Mouse (Mus musculus): ENCODE results near the gene Arhgap1. TPM values are rescaled to one million over a fixed set of nuclear protein-coding genes. Genes with fewer than 3 reads are reported as not detected.

Arhgap1 gene
- polyA plus RNA-seq, 1 experiment: 185 TPM

DNA sequence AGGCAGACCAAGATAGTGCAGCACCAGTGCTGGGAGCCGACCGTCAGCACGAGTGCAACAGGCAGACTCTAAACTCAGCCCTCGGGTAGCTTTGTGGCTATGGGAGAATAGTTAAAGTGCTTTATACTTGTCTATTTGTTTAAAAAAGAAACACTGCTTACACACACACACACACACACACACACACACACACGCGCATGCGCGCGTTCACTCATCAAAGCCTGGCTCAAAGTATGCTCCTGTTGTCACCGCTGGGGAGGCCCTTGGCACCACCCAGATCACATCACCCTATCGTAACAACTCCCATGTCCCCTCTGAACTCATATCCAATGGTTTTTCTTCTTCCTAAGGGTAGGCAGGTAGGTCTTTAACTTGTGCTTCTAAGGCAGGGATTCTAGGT is 5.6 kb upstream of the Arhgap1 start:
- Histone ChIP-seq H3K27ac (ENCODE audit: control insufficient read depth, insufficient read depth, low read length) (peak overlapping the region; percentile 96), H3K36me3 (ENCODE audit: control insufficient read depth, insufficient read depth, low read length) (peaks cover 13% of the 10 kb centered on the region), H3K4me1 (replicated peaks; ENCODE audit: control insufficient read depth, insufficient read depth, low read length) (peaks cover 66% of the 10 kb centered on the region), H3K27me3 (ENCODE audit: control insufficient read depth, insufficient read depth, low read length) (no peaks in the 10 kb centered on the region), H3K4me3 (ENCODE audit: control insufficient read depth, insufficient read depth, low read length) (no peak overlapping the region)
- 77% methylated on average over 11 of the region's 11 CpGs for WGBS
- DNase-seq: no peak
- TF ChIP-seq POLR2A (IDR thresholded peaks at IDR 0.05; ENCODE audit: control insufficient read depth, extremely low read depth, insufficient read depth, low read length, poor library complexity) (no peak), CTCF (IDR thresholded peaks at IDR 0.05; ENCODE audit: borderline replicate concordance, control insufficient read depth, extremely low read depth, insufficient read depth, low read length, poor library complexity) (no peak)

DNA sequence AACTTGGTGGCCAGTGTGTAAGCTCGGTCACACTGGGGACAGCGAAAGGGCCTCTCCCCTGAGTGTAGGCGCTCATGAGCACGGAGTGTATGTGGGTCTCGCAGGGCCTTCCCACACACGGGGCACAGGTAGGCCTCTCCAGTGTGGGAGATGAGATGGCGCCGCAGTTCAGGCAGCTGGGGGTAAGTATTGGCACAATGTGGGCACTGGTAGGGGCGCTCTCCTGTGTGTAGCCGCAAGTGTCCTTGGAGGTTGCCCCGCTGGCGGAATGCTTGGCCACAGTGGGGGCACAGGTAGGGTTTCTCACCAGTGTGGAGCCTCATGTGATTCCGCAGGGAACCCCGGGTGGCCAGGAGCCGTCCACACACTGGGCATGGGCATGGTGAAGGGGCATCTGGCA is 4.3 kb upstream of the Arhgap1 start:
- Histone ChIP-seq H3K27ac (ENCODE audit: control insufficient read depth, insufficient read depth, low read length) (peak overlapping the region; percentile 96), H3K4me1 (replicated peaks; ENCODE audit: control insufficient read depth, insufficient read depth, low read length) (peaks cover 59% of the 10 kb centered on the region), H3K4me3 (ENCODE audit: control insufficient read depth, insufficient read depth, low read length) (0 out of 2 replicates have a peak overlapping the region, but pooled peaks have one; percentile 4), H3K36me3 (ENCODE audit: control insufficient read depth, insufficient read depth, low read length) (peaks cover 13% of the 10 kb centered on the region), H3K27me3 (ENCODE audit: control insufficient read depth, insufficient read depth, low read length) (no peaks in the 10 kb centered on the region)
- 73% methylated on average over 15 of the region's 15 CpGs for WGBS
- DNase-seq: peak; percentile 46
- TF ChIP-seq CTCF (IDR thresholded peaks at IDR 0.05; ENCODE audit: borderline replicate concordance, control insufficient read depth, extremely low read depth, insufficient read depth, low read length, poor library complexity) (no peak), POLR2A (IDR thresholded peaks at IDR 0.05; ENCODE audit: control insufficient read depth, extremely low read depth, insufficient read depth, low read length, poor library complexity) (no peak; the same call in 1 of the 2 replicates)

DNA sequence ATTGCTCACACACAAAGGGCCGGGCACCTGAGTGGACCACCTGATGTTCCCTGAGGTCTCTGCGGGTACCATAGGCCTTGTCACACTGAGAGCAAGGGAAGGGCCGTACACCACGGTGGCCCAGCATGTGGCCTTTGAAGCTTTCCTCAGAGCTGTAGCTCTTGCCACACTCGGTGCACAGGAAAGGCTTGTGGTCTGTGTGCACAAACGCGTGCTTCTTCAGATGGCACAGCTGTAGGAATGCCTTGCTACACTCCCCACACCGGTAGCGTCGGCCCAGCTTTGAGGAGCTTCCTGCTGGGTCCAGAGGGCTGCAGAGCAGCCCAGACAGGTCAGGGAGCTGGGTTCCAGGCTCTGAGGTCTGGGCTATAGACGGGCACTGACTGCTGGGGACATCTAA is 3.8 kb upstream of the Arhgap1 start:
- Histone ChIP-seq H3K4me3 (ENCODE audit: control insufficient read depth, insufficient read depth, low read length) (0 out of 2 replicates have a peak overlapping the region, but pooled peaks have one; percentile 4), H3K4me1 (replicated peaks; ENCODE audit: control insufficient read depth, insufficient read depth, low read length) (peaks cover 56% of the 10 kb centered on the region), H3K27ac (ENCODE audit: control insufficient read depth, insufficient read depth, low read length) (peak overlapping the region; percentile 96), H3K36me3 (ENCODE audit: control insufficient read depth, insufficient read depth, low read length) (peaks cover 13% of the 10 kb centered on the region), H3K27me3 (ENCODE audit: control insufficient read depth, insufficient read depth, low read length) (no peaks in the 10 kb centered on the region)
- peak; percentile 78 for DNase-seq
- 6% methylated on average over 11 of the region's 11 CpGs for WGBS
- no peak; the same call in none of the 2 replicates for TF ChIP-seq POLR2A (IDR thresholded peaks at IDR 0.05; ENCODE audit: control insufficient read depth, extremely low read depth, insufficient read depth, low read length, poor library complexity)
- TF ChIP-seq CTCF (IDR thresholded peaks at IDR 0.05; ENCODE audit: borderline replicate concordance, control insufficient read depth, extremely low read depth, insufficient read depth, low read length, poor library complexity): 0 out of 2 replicates have a peak, but pooled peaks have one; percentile 38

DNA sequence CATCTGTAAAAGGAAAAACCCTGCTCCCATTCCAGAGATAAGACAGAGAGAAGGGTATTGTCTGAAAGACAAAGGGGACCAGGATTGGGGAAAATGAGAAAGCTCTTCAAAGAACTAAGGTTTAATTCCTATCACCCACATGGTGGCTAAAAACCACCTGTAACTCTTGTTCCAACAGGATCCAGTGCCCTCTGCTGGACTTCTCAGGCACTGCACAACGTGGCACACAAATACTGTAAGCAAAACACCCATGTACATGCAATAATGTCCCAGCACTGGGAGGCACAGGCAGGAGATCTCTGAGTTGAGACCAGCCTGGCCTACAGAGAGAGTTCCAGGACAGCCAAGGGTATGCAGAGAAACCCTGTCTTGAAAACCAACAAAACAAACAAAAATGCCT is 2.9 kb upstream of the Arhgap1 start:
- 53% methylated on average over 1 of the region's 1 CpGs for WGBS
- Histone ChIP-seq H3K36me3 (ENCODE audit: control insufficient read depth, insufficient read depth, low read length) (peaks cover 13% of the 10 kb centered on the region), H3K4me3 (ENCODE audit: control insufficient read depth, insufficient read depth, low read length) (no peak overlapping the region), H3K27ac (ENCODE audit: control insufficient read depth, insufficient read depth, low read length) (peak overlapping the region; percentile 96), H3K4me1 (replicated peaks; ENCODE audit: control insufficient read depth, insufficient read depth, low read length) (peaks cover 58% of the 10 kb centered on the region), H3K27me3 (ENCODE audit: control insufficient read depth, insufficient read depth, low read length) (no peaks in the 10 kb centered on the region)
- TF ChIP-seq POLR2A (IDR thresholded peaks at IDR 0.05; ENCODE audit: control insufficient read depth, extremely low read depth, insufficient read depth, low read length, poor library complexity) (no peak), CTCF (IDR thresholded peaks at IDR 0.05; ENCODE audit: borderline replicate concordance, control insufficient read depth, extremely low read depth, insufficient read depth, low read length, poor library complexity) (no peak)
- peak; percentile 69 for DNase-seq

DNA sequence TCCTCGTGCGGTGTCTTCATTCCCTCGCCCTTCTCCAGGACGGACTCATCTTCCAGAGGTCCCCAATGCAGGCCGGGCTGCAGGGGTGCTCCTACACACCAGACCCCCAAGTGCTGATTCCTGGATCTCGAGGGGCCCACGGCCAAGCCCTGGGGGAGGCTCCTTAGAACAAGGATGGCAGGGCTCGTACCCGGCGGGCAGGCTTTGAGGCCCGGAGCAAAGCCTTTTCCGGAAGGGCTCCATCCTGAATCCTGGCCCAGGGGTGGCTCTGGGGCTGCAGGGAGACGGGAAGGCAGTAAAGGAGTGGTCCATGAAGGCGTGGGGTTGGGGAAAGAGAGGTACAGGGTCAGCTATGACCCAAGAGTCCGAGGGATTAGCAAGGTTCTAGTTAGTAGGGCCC is 508 bp upstream of the Arhgap1 start:
- Histone ChIP-seq H3K27ac (ENCODE audit: control insufficient read depth, insufficient read depth, low read length) (peak overlapping the region; percentile 84), H3K4me3 (ENCODE audit: control insufficient read depth, insufficient read depth, low read length) (peak overlapping the region; percentile 95), H3K4me1 (replicated peaks; ENCODE audit: control insufficient read depth, insufficient read depth, low read length) (peaks cover 40% of the 10 kb centered on the region), H3K36me3 (ENCODE audit: control insufficient read depth, insufficient read depth, low read length) (peaks cover 16% of the 10 kb centered on the region), H3K27me3 (ENCODE audit: control insufficient read depth, insufficient read depth, low read length) (no peaks in the 10 kb centered on the region)
- peak; percentile 37 for DNase-seq
- WGBS: under 1% methylated on average over 15 of the region's 15 CpGs
- TF ChIP-seq CTCF (IDR thresholded peaks at IDR 0.05; ENCODE audit: borderline replicate concordance, control insufficient read depth, extremely low read depth, insufficient read depth, low read length, poor library complexity) (no peak), POLR2A (IDR thresholded peaks at IDR 0.05; ENCODE audit: control insufficient read depth, extremely low read depth, insufficient read depth, low read length, poor library complexity) (no peak)

DNA sequence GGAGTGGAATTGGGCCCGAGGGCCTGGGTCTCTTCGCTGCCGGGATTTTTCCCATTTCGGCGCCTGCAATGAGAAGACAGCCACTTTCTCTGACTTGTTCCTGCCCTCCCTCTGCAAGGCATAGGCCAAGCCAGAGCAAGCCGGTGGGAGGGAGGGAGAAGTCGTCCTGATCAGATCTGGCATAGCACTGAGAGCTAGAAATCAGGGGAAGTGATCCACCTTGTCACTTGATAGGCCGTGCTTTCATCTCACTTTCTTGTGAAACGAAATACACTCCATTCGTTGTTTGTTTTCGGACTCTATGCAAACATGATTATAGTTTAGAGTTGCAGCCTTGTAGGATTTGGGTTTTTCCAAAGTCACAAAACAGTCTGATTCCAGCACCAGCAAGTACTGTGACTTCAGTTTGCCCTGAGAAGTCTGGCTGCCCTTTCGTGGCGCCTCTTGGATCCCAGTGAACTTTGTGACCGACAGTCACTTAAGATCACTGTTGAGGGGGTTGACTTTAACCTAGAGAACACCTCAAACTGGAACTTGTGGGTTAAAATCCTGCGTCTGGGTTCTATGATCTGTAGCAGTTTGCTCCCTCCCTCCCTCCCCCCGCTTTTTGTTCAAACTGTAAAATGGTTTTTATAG is 818 bp downstream of the Arhgap1 start:
- 4% methylated on average over 16 of the region's 16 CpGs for WGBS
- peaks cover 30% of the 10 kb centered on the region for H3K36me3 ChIP-seq (ENCODE audit: control insufficient read depth, insufficient read depth, low read length)
- H3K4me1 ChIP-seq (replicated peaks; ENCODE audit: control insufficient read depth, insufficient read depth, low read length): peaks cover 27% of the 10 kb centered on the region
- DNase-seq: no peak
- no peak for TF ChIP-seq CTCF (IDR thresholded peaks at IDR 0.05; ENCODE audit: borderline replicate concordance, control insufficient read depth, extremely low read depth, insufficient read depth, low read length, poor library complexity)
- no peak for TF ChIP-seq POLR2A (IDR thresholded peaks at IDR 0.05; ENCODE audit: control insufficient read depth, extremely low read depth, insufficient read depth, low read length, poor library complexity)
- peak overlapping the region; percentile 95 for H3K4me3 ChIP-seq (ENCODE audit: control insufficient read depth, insufficient read depth, low read length)
- peak overlapping the region; percentile 83 for H3K27ac ChIP-seq (ENCODE audit: control insufficient read depth, insufficient read depth, low read length)
- H3K27me3 ChIP-seq (ENCODE audit: control insufficient read depth, insufficient read depth, low read length): no peaks in the 10 kb centered on the region
